Mouse (Mus musculus): Measurements from ENCODE around the gene Cuedc1.

Gene Cuedc1

DNA sequence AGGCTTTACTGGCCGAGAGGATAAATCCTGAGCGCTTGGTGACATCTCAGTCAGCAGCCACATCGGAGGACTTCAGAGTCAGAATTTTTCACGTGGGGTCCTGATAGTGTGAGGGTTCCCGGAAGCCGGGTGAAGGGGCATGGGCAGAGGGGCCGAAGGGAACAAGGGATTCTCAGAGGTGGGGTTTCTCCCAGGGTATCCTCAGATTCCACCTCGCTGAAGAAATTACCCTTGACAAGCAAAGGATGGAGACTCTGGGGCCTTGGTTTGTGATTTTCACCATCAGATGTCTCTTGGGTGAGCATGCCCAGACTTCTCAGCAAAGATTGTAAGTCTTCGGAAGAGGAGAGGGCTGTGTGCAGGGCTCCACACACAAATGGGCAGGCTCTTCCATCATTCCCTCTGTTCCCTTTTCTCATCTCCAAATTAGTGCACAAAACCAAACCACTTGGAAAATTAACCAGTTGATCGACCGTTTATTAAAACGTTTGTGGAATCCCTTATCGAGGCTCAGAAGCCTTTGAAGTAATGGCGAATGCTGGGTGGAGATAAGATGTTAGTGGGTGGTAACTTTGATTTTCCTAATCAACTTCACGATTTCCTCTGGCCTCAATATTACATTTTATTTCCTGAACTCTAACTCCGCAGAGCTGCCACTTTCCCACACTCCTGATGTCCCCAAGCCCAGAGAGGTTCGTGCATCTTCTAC lies at the start of gene Cuedc1:
Gene Cuedc1, plus strand, starts transcription at position 38 of the 709 bp plus-strand sequence.
- no peak for DNase-seq (ENCODE audit: low spot score in 2 of 2)

DNA sequence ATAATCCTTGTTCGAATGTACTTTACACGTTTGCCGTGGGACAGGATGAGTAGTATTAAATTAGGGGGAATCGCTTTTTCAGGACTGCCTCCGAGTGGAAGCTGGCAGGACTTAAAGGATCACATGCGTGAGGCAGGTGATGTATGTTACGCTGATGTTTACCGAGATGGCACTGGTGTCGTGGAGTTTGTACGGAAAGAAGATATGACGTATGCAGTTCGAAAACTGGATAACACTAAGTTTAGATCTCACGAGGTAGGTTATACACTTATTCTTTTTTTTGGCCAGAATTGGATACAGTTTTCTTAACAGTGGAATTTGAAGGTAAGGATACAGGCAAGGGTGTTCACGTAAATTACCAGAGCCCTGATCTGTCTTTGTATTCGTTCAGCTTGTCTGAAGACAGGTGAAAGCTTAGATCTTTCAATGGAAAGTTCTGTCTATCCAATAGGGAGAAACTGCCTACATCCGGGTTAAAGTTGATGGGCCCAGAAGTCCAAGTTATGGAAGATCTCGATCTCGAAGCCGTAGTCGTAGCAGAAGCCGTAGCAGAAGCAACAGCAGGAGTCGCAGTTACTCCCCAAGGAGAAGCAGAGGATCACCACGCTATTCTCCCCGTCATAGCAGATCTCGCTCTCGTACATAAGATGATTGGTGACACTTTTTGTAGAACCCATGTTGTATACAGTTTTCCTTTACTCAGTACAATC lies 48.7 kb upstream of the Cuedc1 start:
- no peak for DNase-seq (ENCODE audit: low spot score in 2 of 2)

DNA sequence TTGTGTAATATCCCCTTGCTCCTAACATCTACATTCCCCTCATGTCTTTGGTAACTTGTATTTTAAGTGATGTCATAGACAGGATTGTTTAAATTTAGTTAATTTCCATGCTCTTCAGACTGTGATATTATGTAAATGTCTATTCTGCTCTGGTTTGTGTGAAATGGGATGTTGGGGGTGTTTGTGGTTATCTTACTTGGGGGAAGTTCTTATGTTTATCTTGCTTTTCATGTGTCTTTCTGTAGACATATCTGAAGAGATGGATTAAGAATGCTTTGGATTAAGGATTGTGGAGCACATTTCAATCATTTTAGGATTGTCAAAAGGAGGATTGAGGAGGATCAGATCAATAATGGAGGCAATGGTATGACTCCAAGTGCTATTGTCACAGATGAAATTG lies 48.1 kb upstream of the Cuedc1 start:
- no peak for DNase-seq (ENCODE audit: low spot score in 2 of 2)

DNA sequence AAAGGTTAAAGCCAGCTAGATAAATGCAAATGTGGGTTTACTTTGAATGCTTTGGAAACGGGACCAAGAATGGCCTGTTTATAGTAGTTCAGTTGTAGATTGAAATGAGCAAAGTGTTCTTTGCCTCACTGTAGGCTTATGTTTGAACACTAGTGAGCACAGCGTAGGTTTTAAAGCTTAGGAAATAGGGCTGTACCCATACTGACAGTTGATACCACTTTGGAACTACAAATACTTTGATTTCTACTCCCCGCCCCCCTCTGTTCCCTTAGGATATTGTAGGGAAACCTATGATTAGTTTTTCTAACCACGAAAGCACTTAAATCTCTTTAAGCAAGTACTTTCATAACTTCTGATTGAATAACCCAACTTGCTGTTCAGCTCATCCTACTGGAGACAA lies 45.2 kb upstream of the Cuedc1 start:
- no peak for DNase-seq (ENCODE audit: low spot score in 2 of 2)

DNA sequence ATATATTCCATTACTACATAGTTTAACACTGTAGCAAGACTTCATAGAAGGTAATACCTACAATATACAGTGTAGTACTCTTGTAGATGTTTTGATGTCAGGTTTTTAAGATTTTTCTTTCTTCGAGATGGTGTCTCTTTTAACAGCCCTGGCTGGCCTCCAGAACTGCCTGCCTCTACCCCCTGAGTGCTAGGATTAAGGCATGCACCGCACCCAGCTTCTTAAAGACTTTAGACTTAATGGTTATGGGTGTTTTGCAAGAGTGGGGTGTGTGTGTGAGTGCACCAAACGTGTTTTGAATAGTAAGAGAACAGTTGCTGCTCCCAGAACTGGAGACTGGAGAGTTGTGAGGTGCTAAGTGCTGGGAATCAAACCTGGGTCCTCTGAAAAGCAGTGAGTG lies 44.0 kb upstream of the Cuedc1 start:
- DNase-seq (ENCODE audit: low spot score in 2 of 2), result no peak

DNA sequence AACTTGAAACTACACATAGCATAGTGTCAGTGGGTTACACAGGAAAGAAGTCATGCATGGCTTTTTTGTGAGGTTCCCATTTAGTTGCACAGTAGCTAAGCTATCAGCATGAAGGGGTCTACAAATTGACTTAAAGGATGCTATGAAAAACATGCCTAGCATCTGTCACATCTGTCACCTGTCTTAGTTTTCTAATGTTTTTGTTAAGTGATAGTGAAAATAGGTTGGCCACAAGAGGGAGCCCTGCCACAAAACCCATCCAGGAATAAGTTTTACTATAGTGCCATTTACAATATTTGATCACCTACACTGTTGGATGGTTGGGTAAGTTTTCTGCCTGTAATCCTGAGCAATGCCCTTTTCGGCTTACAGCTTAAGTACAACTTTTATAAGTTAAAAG lies 43.3 kb upstream of the Cuedc1 start:
- no peak for DNase-seq (ENCODE audit: low spot score in 2 of 2)

DNA sequence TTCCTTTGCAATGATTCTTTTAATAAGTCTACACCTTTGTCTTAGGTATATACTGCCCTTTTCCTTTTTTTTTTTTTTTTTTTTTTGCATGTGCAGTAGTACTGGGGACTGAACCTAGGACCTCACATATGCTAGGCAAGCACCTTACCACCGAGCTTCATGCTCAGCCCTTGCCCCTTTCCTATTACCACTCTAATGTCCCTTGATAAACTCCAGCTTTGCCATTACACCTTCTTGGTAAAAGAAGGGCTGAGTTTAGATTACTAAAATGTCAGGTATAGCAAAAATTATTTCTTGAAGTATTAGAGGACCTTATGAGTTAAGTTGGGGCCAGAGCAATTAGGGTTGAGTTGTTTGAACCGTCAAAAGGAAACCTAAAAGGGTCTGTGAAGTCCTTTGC lies 42.1 kb upstream of the Cuedc1 start:
- no peak for DNase-seq (ENCODE audit: low spot score in 2 of 2)

DNA sequence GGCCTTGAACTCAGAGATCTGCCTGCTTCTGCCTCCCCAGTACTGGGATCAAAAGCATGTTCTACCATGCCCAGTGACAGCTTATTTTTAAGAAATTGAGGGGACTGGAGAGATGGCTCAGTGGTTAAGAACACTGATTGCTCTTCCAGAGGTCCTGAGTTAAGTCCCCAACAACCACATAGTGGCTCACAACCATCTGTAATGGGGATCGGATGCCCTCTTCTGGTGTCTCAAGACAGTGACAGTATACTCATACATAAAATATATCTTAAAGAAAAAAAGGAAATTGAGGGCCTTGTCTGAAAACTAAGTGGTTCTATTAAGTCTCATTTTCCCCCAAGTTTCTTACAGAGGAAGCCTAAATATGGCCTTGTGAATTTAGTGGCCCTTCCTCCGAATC lies 40.1 kb upstream of the Cuedc1 start:
- no peak for DNase-seq (ENCODE audit: low spot score in 2 of 2)

DNA sequence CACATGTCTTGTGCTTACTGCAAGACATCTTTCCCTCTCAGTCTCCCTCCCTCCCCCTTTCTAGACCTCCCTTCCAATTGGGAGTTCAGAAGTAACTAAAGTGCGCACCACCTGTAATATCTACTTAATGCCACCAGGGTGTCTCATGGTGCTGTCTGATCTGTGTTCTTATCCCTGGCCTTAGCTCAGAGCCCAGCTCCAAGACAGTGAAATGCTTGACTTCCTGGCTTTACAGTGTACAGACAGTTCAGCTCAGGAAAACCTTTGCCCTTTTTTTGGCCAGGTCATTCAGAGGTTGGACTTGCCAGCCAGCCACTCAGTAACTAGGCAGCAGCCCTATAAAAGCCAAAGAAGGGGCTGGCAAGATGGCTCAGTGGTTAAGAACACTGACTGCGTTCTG lies 38.7 kb upstream of the Cuedc1 start:
- no peak for DNase-seq (ENCODE audit: low spot score in 2 of 2)

DNA sequence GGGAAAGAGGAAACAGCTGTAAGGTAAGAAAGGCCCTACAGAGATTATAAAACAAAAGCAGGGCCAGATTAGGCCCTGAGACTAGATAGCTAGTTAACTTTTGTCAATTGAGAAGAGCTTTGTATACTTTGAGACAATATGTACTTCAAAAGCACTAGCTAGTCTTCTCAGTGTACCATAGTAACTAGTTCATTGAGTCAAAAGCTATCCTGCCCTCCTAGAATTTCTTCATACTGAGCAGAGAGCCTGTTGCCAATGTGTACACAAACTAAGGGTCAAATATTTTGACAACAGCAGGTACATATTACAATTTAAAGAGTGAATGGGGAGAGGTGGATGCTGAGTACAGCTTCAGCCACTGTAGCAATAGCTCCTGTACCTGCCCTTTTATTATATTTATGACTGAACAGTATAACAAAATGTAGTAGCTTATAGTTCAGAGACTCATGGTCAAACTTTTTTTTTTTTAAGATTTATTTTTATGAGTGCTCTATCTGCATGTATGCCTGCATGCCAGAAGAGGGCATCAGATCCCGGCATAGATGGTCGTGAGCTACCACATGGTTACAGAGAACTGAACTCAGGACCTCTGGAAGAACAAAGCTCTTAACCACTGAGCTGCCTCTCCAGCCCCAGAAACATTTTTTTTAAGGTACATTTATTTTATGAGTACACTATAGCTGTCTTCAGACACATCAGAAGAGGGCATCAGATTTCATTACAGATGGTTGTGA lies 35.8 kb upstream of the Cuedc1 start:
- no peak for DNase-seq (ENCODE audit: low spot score in 2 of 2)

DNA sequence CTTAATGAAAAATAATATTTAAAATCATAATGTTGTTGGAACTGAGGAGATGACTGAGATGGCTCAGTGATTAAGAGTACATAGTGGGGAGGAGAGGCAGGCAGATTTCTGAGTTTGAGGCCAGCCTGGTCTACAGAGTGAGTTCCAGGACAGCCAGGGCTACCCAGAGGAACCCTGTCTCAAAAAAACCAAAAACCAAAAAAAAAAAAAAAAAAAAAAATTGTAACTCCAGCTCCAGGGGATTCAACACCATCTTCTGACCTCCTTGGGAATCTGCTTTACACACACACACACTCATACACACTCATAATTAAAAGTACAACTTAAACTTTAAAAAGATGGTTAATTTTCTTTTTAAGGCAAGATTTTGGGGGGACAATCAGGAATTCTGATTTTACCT lies 32.1 kb upstream of the Cuedc1 start:
- no peak for DNase-seq (ENCODE audit: low spot score in 2 of 2)

DNA sequence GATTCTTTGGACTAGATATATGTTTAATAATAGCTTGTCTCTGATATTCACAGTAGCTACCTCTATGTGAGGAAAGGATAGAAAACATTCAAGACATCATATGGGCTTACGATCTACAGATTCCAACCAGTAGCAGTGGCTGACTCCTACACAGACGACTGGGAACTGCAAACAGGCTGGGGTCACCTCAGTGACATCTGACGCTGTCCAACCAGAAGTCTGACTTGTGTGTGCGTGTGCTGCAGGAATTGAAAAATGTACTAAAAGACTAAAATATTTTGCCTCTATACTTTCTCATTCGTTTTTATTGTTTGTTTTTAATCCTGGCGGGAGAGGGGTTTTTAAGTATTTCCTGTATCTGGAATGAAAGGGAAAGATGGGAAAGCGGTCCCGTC lies 30.7 kb upstream of the Cuedc1 start:
- DNase-seq (ENCODE audit: low spot score in 2 of 2), result no peak

DNA sequence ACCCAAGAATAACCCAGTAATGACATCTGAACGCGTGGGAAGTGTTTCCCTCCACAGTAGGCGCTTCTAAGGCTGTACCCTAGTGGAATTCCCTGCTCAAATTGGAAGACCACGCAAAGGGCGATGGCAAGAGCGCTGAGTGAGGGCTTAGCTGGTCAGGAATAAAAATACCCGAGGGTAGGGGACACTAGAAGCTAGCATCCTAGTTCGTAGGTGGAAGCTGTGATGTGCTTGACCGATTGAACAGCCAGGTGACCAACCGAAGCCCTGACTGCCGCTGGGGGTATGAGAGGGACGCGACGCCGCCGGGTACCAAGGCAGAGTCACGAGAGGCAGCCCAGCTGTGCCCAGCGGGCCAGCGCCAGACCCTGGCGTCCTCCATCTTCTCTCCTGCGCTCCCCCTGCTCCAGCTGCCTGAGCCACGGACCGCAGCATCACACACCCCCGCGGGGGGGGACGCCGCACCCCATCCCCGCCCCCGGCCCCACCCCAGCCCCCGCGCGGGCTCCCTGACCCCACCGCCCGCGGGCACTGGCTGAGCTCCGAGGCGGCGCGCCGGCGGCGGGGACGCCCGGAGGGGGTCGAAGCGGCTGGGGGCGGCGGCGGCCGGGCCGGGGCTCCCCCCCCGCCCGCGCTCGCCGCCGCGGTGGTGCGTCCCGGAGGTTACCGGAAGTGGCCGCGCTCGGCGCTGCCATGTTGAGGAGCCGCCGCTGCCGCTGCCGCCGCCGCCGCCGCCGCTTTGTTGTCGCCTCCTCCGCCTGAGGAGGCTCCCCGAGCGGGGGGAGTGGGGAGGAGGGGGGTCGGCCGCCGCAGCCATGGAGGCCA lies 30.1 kb upstream of the Cuedc1 start, which contains the start of gene Vezf1:
Gene Vezf1, plus strand, starts transcription at position 694 of the 825 bp plus-strand sequence.
- peak; percentile 31 to 43 for DNase-seq (ENCODE audit: low spot score in 2 of 2)

DNA sequence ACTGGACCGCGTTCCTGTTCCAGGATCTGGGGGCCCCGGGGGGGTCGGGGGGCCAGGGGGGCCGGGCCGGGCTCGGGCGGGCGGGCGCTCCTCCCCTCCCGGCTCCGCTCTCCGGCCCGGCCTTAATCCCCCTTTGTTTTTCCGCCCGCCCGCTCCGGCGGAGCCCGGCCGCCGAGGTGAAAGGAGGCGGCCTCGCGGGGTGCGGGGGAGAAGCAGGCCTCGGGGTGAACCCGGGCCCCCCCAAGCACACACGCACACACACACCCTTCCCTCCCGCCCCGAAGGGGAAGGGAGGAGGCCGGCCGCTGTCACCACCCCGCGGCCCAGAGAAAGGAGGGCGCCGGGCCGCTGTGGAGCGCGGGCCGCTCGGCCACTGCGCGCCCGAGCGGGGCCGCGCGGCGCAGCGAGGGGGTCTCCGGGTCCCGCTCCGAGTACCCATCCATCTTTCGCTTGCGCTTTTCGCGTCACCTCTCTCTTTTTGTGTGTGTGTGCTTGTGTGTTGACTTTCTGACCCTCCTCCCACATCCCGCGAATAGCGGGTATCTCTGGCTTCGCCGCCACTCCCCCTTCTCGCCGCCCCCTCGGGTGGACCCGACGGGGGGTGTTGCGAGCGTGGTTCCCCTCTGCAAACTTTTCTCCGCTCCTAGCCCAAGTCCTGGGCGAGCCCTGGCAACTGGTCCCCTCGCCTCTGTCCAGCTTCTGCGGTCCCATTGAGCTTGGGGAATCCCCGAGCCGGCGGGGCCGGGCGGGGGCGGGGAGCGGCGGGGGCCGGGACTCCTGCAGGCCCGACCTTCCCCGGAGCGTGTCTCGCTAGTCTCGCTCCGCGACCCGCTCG lies 29.2 kb upstream of the Cuedc1 start:
- no peak for DNase-seq (ENCODE audit: low spot score in 2 of 2)

DNA sequence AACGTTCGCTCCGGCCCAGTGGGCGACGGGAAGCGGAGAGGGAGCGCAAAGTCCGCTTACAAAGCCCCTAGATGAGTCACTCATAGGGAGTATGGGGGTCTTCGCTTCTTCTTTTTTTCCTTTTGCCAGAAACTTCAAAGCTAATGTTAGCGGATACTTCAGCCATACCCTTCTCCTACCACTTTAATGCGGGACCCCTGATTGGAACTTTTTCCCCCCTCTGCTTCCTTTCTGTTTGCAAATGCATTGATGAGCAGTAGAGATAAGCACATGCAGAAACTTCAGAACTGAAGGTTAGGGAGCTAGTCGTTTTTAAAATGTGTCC lies 28.6 kb upstream of the Cuedc1 start:
- no peak for DNase-seq (ENCODE audit: low spot score in 2 of 2)

DNA sequence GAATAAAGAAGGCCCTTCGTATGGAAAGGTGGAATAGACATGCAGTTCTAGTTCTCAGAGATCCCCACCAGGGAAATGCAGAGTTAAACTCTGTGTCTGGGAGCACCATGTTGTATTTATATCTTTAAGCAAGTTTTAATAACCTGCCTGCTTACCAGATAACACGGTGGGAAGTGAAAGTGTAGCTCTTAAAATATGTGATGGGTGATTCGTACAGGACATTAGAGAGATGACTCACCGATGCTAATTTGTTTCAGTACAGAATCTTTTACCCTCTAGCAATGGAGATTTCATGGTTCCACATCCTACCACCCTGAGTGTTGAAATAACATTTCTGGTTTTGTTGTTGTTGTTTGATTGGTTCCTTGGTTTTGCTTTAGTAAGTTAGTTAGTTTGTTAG lies 27.5 kb upstream of the Cuedc1 start:
- DNase-seq (ENCODE audit: low spot score in 2 of 2), result no peak

DNA sequence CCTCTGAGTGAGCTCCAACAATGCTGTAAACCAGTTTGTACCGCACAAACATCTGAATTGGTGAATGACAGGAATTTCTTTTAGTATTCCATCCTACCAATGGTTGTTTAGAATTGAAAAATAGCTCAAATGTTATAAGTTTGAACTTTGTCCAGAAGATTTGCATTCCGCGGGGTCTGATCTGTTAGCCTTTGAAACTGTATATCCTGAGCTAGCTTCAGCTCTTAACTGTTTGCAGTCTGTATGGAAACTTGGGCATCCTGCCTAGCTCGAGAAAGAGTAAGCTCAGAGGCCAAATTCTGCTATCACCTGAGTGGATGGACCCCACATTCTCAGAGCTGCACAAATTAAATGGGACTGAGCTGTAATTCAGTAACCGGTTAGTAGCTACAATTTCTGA lies 26.7 kb upstream of the Cuedc1 start:
- DNase-seq (ENCODE audit: low spot score in 2 of 2), result no peak

DNA sequence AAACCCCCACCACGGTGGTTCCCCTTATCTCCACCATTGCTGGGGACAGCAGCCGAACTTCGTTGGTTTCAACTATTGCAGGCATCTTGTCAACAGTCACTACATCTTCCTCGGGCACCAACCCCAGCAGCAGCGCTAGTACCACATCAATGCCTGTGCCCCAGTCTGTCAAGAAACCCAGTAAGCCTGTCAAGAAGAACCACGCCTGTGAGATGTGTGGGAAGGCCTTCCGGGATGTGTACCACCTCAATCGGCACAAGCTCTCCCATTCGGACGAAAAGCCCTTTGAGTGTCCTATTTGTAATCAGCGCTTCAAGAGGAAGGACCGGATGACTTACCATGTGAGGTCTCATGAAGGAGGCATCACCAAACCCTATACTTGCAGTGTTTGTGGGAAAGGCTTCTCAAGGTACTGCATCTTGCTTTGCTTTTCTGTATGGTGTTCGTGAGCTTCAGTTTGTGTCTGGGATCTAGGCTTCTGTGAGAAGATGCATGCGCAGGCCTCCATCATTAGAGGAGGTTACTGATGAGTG lies 24.4 kb upstream of the Cuedc1 start:
- DNase-seq (ENCODE audit: low spot score in 2 of 2), result no peak

DNA sequence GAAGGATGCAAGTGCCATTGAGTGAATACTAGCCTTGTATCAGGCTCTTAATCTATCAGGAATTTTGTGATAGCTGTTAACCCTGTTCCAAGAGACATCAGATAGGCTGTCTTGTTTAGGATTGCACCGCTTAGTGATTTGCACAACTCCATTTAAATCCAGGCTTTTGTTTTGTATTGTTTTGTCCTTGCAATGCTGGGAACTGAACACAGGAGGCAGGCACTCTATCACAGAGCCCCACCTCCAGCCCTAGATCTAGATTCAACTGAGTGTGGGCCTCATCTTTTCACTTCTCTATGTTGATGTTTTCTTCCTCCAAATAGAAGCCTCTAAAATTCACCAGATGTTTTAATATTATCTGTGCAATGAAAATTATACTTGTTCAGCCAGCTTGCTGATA lies 22.2 kb upstream of the Cuedc1 start:
- no peak for DNase-seq (ENCODE audit: low spot score in 2 of 2)

DNA sequence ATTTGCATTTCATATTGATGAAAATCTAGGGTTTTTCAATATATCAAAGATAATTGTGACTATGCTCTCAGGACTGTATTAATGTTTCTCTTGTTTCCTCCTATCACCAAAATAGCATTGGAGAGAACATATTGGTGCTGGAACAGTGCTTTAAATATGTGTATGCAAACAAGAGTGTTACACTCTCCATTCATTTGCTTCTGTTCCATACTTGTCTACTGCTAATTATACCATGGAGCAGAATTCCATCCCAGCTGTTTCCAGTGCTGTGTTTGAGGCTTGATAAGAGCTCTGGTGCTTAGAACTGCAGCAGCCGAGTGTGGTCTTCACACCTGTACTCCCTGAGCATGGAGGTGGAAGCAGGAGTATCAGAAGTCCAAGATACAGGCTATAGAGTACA lies 21.5 kb upstream of the Cuedc1 start:
- DNase-seq (ENCODE audit: low spot score in 2 of 2), result no peak

DNA sequence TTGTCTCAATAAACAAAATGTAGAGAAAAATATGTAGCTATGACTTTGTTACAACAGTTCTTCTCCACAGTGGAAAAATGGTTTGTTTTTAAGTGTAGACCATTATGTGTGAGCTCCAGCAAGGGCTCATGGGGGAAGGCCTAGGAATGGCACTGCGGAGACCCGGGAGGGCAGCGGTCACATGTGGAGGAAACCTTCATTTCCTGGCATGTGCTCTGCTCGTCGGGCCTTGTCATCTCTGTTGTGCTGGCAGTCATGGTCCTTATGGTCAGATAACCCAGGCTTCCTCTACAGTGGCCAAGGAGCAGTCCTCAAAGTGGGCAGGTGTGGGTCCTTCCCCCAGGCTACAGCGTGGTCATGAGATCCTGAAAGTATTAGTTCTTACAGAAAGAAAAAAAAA lies 14.2 kb upstream of the Cuedc1 start:
- DNase-seq (ENCODE audit: low spot score in 2 of 2), result no peak

Data from frontal cortex, postnatal 25 days (tissue).